Mouse (Mus musculus): ENCODE measurements around the gene Gm33543. TPM values are rescaled to one million over a fixed set of nuclear protein-coding genes. Genes with fewer than 3 reads are reported as not detected.

Gm33543 gene
- polyA plus RNA-seq, 1 experiment from 2014 or later = not detected

GRCm38 (mm10) chr10:95791427-95791804 lies 51.3 kb downstream of the Gm33543 start:
- Histone ChIP-seq H3K27ac (ENCODE audit: low read depth, low read length) (no peak overlapping the region), H3K36me3 (ENCODE audit: control insufficient read depth, insufficient read depth, low read length) (no peaks in the 10 kb centered on the region), H3K9me3 (ENCODE audit: control insufficient read depth, low read length) (no peaks in the 10 kb centered on the region), H3K4me2 (ENCODE audit: low read depth, low read length, severe bottlenecking) (no peak overlapping the region), H3K9ac (ENCODE audit: low read length) (no peak overlapping the region), H3K4me3 (ENCODE audit: low read depth, low read length) (no peak overlapping the region), H3K27me3 (ENCODE audit: control insufficient read depth, insufficient read depth, low read length) (no peaks in the 10 kb centered on the region), H3K4me1 (replicated peaks; ENCODE audit: control insufficient read depth, insufficient read depth, low read length) (no peaks in the 10 kb centered on the region)
- no peak for ATAC-seq (replicated peaks; ENCODE audit: low FRiP score)
- no peak for DNase-seq (ENCODE audit: low spot score)
- WGBS = 82% methylated on average over 8 of the region's 8 CpGs

DNA sequence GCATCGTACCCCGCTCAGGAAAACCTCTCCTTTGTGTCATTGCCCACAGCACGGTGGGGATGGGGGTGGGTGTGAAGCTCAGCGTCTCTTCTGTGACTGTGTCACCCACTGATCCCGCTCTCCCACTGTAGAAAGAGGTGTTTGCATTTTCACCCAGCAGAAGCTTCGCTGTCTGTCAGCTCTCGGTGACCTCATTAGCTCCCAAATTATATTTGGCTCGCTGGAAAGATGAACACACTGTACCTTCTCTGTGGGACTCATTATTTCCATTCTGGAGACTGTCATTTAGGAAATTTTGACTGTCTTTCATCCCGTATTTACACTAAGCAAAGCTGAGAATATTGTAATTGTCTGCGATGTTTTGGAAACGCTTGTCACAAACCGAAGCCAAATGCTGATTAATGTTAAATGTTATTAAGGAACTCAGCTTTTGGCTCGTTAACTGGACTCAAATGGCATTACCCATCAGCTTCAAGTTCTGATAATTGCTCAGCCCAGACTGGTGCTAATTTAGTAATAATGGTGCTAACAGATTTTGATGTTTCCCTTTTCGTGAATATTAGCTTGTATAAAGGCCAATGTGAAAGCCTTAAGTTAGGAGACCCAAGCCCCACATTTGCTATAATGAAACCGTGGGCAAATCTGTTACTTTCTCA lies 51.8 kb downstream of the Gm33543 start:
- no peak overlapping the region for H3K27ac ChIP-seq (ENCODE audit: low read depth, low read length)
- H3K36me3 ChIP-seq (ENCODE audit: control insufficient read depth, insufficient read depth, low read length) = no peaks in the 10 kb centered on the region
- H3K4me1 ChIP-seq (replicated peaks; ENCODE audit: control insufficient read depth, insufficient read depth, low read length) = no peaks in the 10 kb centered on the region
- H3K9me3 ChIP-seq (ENCODE audit: control insufficient read depth, low read length) = no peaks in the 10 kb centered on the region
- no peak for DNase-seq (ENCODE audit: low spot score)
- no peak overlapping the region for H3K4me3 ChIP-seq (ENCODE audit: low read depth, low read length)
- H3K27me3 ChIP-seq (ENCODE audit: control insufficient read depth, insufficient read depth, low read length) = no peaks in the 10 kb centered on the region
- no peak for ATAC-seq (replicated peaks; ENCODE audit: low FRiP score)
- 69% methylated on average over 15 of the region's 15 CpGs for WGBS
- no peak overlapping the region for H3K9ac ChIP-seq (ENCODE audit: low read length)
- H3K4me2 ChIP-seq (ENCODE audit: low read depth, low read length, severe bottlenecking) = 0 out of 2 replicates have a peak overlapping the region, but pooled peaks have one; percentile 5

DNA sequence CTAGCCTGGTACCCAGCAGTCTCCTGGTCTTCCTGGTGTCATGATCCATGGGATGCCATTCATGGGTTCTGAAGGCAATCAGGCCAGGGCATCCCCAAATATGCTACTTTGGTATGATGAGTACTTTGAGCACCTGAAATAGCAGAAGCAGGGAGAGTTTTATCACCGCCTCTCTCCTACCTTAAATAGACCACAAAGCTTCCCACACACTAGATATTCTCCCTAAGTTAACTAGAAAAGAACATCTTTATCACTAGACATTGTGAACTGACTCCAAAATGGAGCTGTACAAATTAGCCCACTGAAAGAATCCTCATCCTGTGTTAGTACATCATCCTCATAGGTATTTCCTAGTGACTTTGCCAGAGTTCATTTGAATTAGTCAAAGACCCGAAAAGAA lies 55.6 kb downstream of the Gm33543 start:
- Histone ChIP-seq H3K9ac (ENCODE audit: low read length) (no peak overlapping the region), H3K36me3 (ENCODE audit: control insufficient read depth, insufficient read depth, low read length) (no peaks in the 10 kb centered on the region), H3K27ac (ENCODE audit: low read depth, low read length) (no peak overlapping the region), H3K4me1 (replicated peaks; ENCODE audit: control insufficient read depth, insufficient read depth, low read length) (no peaks in the 10 kb centered on the region), H3K4me2 (ENCODE audit: low read depth, low read length, severe bottlenecking) (no peak overlapping the region), H3K9me3 (ENCODE audit: control insufficient read depth, low read length) (no peaks in the 10 kb centered on the region), H3K4me3 (ENCODE audit: low read depth, low read length) (no peak overlapping the region), H3K27me3 (ENCODE audit: control insufficient read depth, insufficient read depth, low read length) (no peaks in the 10 kb centered on the region)
- DNase-seq (ENCODE audit: low spot score) = no peak
- 87% methylated on average over 2 of the region's 2 CpGs for WGBS
- ATAC-seq (replicated peaks; ENCODE audit: low FRiP score) = no peak

DNA sequence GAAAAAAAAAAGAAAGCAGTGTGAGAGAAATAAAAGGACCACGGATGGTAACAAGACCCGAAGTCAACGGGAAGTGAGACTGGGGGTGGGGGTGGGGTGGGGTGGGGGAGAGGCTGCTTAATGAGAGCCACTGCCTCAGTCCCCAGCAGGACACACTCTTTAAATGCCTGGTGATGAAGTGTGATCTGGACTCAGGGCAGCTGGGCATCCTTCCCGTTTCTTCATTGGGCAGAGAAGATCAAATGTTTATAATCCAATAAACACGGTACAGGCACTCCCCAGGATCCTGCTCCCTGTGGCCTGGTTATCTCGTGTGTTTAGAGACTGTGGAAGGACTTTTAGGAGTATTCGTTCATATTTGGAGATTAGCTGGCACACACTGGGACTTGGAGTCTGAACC lies 57.9 kb downstream of the Gm33543 start:
- DNase-seq (ENCODE audit: low spot score) = no peak
- Histone ChIP-seq H3K27ac (ENCODE audit: low read depth, low read length) (no peak overlapping the region), H3K9ac (ENCODE audit: low read length) (no peak overlapping the region), H3K4me3 (ENCODE audit: low read depth, low read length) (no peak overlapping the region), H3K4me1 (replicated peaks; ENCODE audit: control insufficient read depth, insufficient read depth, low read length) (no peaks in the 10 kb centered on the region), H3K9me3 (ENCODE audit: control insufficient read depth, low read length) (no peaks in the 10 kb centered on the region), H3K36me3 (ENCODE audit: control insufficient read depth, insufficient read depth, low read length) (no peaks in the 10 kb centered on the region), H3K4me2 (ENCODE audit: low read depth, low read length, severe bottlenecking) (no peak overlapping the region), H3K27me3 (ENCODE audit: control insufficient read depth, insufficient read depth, low read length) (no peaks in the 10 kb centered on the region)
- no peak for ATAC-seq (replicated peaks; ENCODE audit: low FRiP score)
- WGBS = 71% methylated on average over 7 of the region's 7 CpGs

DNA sequence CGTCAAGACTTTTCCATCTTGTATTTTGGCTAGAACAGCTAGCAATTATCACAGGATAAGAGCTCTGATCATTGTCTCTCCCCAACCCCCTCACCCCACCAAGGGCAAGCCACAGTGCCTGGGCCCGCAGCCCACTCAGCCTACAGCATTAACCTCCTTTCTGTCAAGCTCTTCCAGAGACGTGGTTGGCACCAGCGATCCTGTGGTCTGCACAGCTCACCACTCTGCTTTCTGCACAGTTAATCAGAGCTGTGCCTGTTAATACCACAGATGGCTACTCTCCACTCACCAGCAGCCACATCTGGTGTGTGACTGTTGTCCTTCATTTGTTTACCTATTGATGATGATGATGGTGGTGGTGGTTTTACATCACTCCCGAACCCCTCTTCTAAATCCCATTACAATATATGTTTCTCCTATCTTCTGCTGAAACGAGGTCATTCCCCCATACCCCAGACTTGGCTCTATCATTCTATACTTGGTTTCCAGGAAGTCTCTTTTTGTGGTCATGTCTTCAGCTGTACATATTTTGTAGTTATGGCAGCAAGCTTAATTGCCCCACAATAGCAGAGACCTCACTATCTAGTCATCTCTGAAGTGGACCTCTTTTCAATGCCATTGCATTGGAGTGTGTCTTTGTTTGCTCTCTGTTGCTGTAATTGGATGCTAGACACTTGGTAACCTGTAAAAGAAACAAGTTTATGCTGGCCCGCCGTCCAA lies 61.7 kb downstream of the Gm33543 start:
- WGBS = 92% methylated on average over 8 of the region's 8 CpGs
- Histone ChIP-seq H3K36me3 (ENCODE audit: control insufficient read depth, insufficient read depth, low read length) (no peaks in the 10 kb centered on the region), H3K27me3 (ENCODE audit: control insufficient read depth, insufficient read depth, low read length) (no peaks in the 10 kb centered on the region), H3K9me3 (ENCODE audit: control insufficient read depth, low read length) (no peaks in the 10 kb centered on the region), H3K4me2 (ENCODE audit: low read depth, low read length, severe bottlenecking) (no peak overlapping the region), H3K4me1 (replicated peaks; ENCODE audit: control insufficient read depth, insufficient read depth, low read length) (no peaks in the 10 kb centered on the region), H3K27ac (ENCODE audit: low read depth, low read length) (no peak overlapping the region), H3K9ac (ENCODE audit: low read length) (no peak overlapping the region), H3K4me3 (ENCODE audit: low read depth, low read length) (no peak overlapping the region)
- no peak for DNase-seq (ENCODE audit: low spot score)
- no peak for ATAC-seq (replicated peaks; ENCODE audit: low FRiP score)

DNA sequence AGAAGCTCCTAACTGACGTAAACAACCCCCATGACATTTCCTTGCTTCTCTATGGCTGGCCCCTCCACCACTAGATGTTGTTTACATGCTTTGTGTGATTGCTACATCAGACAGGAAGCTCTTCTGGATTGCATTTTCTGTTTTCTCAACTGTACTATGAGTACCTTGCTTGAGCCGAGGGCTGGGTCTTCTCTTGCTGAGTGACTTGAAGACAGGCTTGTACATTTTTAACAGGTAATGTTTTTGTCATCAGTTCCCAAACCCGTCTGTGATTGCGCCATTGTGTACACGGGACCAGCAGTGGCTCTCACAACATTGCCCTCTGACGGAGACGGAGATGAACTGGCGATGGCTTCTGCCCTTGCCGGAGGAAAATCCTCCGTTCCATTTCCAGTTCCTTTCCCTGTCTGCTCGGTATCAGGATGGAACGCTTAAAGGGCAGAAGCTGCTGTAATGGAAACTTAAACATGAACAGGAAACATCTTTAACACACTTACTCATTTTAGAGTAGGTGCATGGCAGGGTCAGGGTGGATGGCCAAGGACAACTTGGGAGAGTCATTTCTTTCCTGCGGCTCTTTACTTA lies 62.8 kb downstream of the Gm33543 start:
- 92% methylated on average over 13 of the region's 13 CpGs for WGBS
- no peak overlapping the region for H3K4me3 ChIP-seq (ENCODE audit: low read depth, low read length)
- no peak overlapping the region for H3K9ac ChIP-seq (ENCODE audit: low read length)
- DNase-seq (ENCODE audit: low spot score) (no peak), ATAC-seq (replicated peaks; ENCODE audit: low FRiP score) (no peak)
- H3K9me3 ChIP-seq (ENCODE audit: control insufficient read depth, low read length) = no peaks in the 10 kb centered on the region
- H3K27ac ChIP-seq (ENCODE audit: low read depth, low read length) = no peak overlapping the region
- no peaks in the 10 kb centered on the region for H3K27me3 ChIP-seq (ENCODE audit: control insufficient read depth, insufficient read depth, low read length)
- H3K4me1 ChIP-seq (replicated peaks; ENCODE audit: control insufficient read depth, insufficient read depth, low read length) = no peaks in the 10 kb centered on the region
- no peak overlapping the region for H3K4me2 ChIP-seq (ENCODE audit: low read depth, low read length, severe bottlenecking)
- H3K36me3 ChIP-seq (ENCODE audit: control insufficient read depth, insufficient read depth, low read length) = no peaks in the 10 kb centered on the region

- no peak overlapping the region for H3K27ac ChIP-seq (ENCODE audit: low read depth, low read length)
- no peak overlapping the region for H3K4me2 ChIP-seq (ENCODE audit: low read depth, low read length, severe bottlenecking)
- no peaks in the 10 kb centered on the region for H3K36me3 ChIP-seq (ENCODE audit: control insufficient read depth, insufficient read depth, low read length)
- H3K9me3 ChIP-seq (ENCODE audit: control insufficient read depth, low read length) = no peaks in the 10 kb centered on the region
- 93% methylated on average over 8 of the region's 8 CpGs for WGBS
- no peaks in the 10 kb centered on the region for H3K4me1 ChIP-seq (replicated peaks; ENCODE audit: control insufficient read depth, insufficient read depth, low read length)
- no peaks in the 10 kb centered on the region for H3K27me3 ChIP-seq (ENCODE audit: control insufficient read depth, insufficient read depth, low read length)
- ATAC-seq (replicated peaks; ENCODE audit: low FRiP score) (no peak), DNase-seq (ENCODE audit: low spot score) (no peak)
- no peak overlapping the region for H3K4me3 ChIP-seq (ENCODE audit: low read depth, low read length)
- no peak overlapping the region for H3K9ac ChIP-seq (ENCODE audit: low read length)
These were observed 64.1 kb downstream of the Gm33543 start for GRCm38 (mm10) chr10:95778622-95779021.

DNA sequence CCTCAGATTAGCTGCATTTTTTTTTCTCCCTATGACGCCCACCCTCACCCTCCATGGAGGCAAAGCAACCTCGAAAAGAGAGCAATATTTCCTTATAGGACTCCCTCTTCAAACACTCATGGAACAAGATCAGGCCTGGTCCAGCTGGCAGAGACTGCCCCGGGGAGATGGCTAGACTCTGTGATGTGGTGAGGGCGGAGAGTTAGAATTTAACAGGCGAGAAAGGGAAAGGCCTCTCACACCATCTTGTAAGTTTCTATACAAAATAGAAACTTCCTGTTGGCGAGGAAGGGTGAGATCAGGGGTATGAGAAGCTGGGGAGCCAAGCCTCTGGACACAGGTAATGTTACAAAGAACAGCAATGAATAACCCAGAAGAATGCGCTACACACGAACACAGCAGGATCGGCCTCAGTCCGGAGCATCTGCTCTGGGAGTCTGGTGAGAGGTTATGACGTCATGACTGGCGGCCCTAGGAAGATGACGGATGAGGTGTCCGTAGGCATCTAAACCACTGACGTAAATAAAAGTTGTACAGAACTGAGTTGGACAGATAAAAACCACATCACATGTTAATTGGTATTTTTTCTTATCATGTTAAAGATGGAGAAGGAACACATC lies 64.9 kb downstream of the Gm33543 start:
- Histone ChIP-seq H3K4me2 (ENCODE audit: low read depth, low read length, severe bottlenecking) (no peak overlapping the region), H3K4me3 (ENCODE audit: low read depth, low read length) (no peak overlapping the region), H3K9ac (ENCODE audit: low read length) (no peak overlapping the region), H3K27me3 (ENCODE audit: control insufficient read depth, insufficient read depth, low read length) (no peaks in the 10 kb centered on the region), H3K36me3 (ENCODE audit: control insufficient read depth, insufficient read depth, low read length) (no peaks in the 10 kb centered on the region), H3K9me3 (ENCODE audit: control insufficient read depth, low read length) (no peaks in the 10 kb centered on the region), H3K27ac (ENCODE audit: low read depth, low read length) (no peak overlapping the region), H3K4me1 (replicated peaks; ENCODE audit: control insufficient read depth, insufficient read depth, low read length) (no peaks in the 10 kb centered on the region)
- no peak for ATAC-seq (replicated peaks; ENCODE audit: low FRiP score)
- no peak for DNase-seq (ENCODE audit: low spot score)
- 88% methylated on average over 15 of the region's 15 CpGs for WGBS

Measured in forebrain, embryonic 11.5 days (tissue).